Mouse (Mus musculus) MEL (cell line): ENCODE measurements at regions not wholly inside any gene's neighbourhood (a gene's known extent, or its start where the extent isn't known, plus 50 kb on each side); places are given as distances from the start of the nearest gene placed in this dataset.

Experiments
- DNase-seq: peaks from one replicate; pipeline ENCODE4 v3.0.0; 2011; ENCODE audit warnings: low read depth, low spot score
- H3K27ac ChIP-seq: 2 replicates; pipeline ENCODE4 v1.5.1; 2012; ENCODE audit warnings: low read depth, mild to moderate bottlenecking, control low read depth, low read length, moderate library complexity; ENCODE audit not compliant: control insufficient read depth
- H3K27me3 ChIP-seq, 2 experiments: fragments of 150-350 bp in 1 of 2; sonication (generic) in 1 of 2; 2 replicates each; pipeline ENCODE4 v1.6.1; 2012; ENCODE audit warnings: low read length in 2 of 2, mild to moderate bottlenecking in 2 of 2, improper control_type of control experiment in 1 of 2, moderate library complexity in 1 of 2; ENCODE audit not compliant: insufficient read depth in 2 of 2, control insufficient read depth in 1 of 2
- H3K36me3 ChIP-seq, 2 experiments: 2 replicates each; pipeline ENCODE4 v1.6.1; 2012 to 2014; ENCODE audit warnings: low read length in 2 of 2, improper control_type of control experiment in 1 of 2, inconsistent platforms in 1 of 2, mild to moderate bottlenecking in 1 of 2; ENCODE audit not compliant: insufficient read depth in 2 of 2, control insufficient read depth in 1 of 2
- H3K4me1 ChIP-seq, 2 experiments: fragments of 150-350 bp in 1 of 2; sonication (generic) in 1 of 2; 2 replicates each; pipeline ENCODE4 v1.6.1; 2012; ENCODE audit warnings: low read length in 2 of 2, improper control_type of control experiment in 1 of 2, mild to moderate bottlenecking in 1 of 2; ENCODE audit not compliant: insufficient read depth in 2 of 2, control insufficient read depth in 1 of 2
- H3K4me3 ChIP-seq, 2 experiments: fragments of 150-350 bp in 1 of 2; sonication (generic) in 1 of 2; 2 replicates each; pipeline ENCODE4 v1.5.1; 2012; ENCODE audit warnings: low read depth in 2 of 2, low read length in 2 of 2, mild to moderate bottlenecking in 2 of 2, moderate library complexity in 2 of 2, control low read depth in 1 of 2, improper control_type of control experiment in 1 of 2; ENCODE audit not compliant: control insufficient read depth in 1 of 2, insufficient read depth in 1 of 2
- H3K79me2 ChIP-seq: 2 replicates; pipeline ENCODE4 v1.6.1; 2012; ENCODE audit warnings: mild to moderate bottlenecking, low read length, moderate library complexity; ENCODE audit not compliant: control insufficient read depth, poor library complexity, insufficient read depth
- H3K9ac ChIP-seq: 2 replicates; pipeline ENCODE4 v1.6.1; 2012; ENCODE audit warnings: low read depth, mild to moderate bottlenecking, control low read depth, low read length, moderate library complexity; ENCODE audit not compliant: control insufficient read depth, poor library complexity, severe bottlenecking
- H3K9me3 ChIP-seq: fragments of 150-350 bp; sonication (generic); replicated peaks from 2 replicates; pipeline ENCODE4 v1.6.1; 2012; ENCODE audit warnings: mild to moderate bottlenecking, low read length, improper control_type of control experiment, moderate library complexity; ENCODE audit not compliant: insufficient read depth
- BHLHE40 ChIP-seq: IDR thresholded peaks from 2 replicates; pipeline ENCODE4 v1.6.1; 2012; ENCODE audit warnings: low read depth, mild to moderate bottlenecking, inconsistent platforms, low read length, improper control_type of control experiment, borderline replicate concordance
- CHD1 ChIP-seq: IDR thresholded peaks from 2 replicates; pipeline ENCODE4 v1.6.1; 2012; ENCODE audit warnings: low read depth, mild to moderate bottlenecking, inconsistent platforms, low read length, improper control_type of control experiment
- CHD2 ChIP-seq: IDR thresholded peaks from 2 replicates; pipeline ENCODE4 v1.6.1; 2011; ENCODE audit warnings: low read length, improper control_type of control experiment
- CTCF ChIP-seq, 3 experiments: IDR thresholded peaks in 2 of 3; conservative IDR thresholded peaks in 1 of 3; 2 replicates each; pipeline ENCODE4 v1.5.1; 2011 to 2012; ENCODE audit warnings: low read length in 3 of 3, low read depth in 2 of 3, mild to moderate bottlenecking in 2 of 3, improper control_type of control experiment in 1 of 3, inconsistent platforms in 1 of 3, mixed read lengths in 1 of 3, moderate library complexity in 1 of 3; ENCODE audit not compliant: control insufficient read depth in 1 of 3, insufficient read depth in 1 of 3, poor library complexity in 1 of 3, severe bottlenecking in 1 of 3
- E2F4 ChIP-seq: IDR thresholded peaks from 2 replicates; pipeline ENCODE4 v1.6.1; 2011; ENCODE audit warnings: low read depth, low read length, improper control_type of control experiment, borderline replicate concordance
- ELF1 ChIP-seq: IDR thresholded peaks from 2 replicates; pipeline ENCODE4 v1.6.1; 2014; ENCODE audit warnings: low read depth, mild to moderate bottlenecking, inconsistent platforms, low read length, improper control_type of control experiment, moderate library complexity
- EP300 ChIP-seq, 2 experiments: IDR thresholded peaks; 2 replicates each; pipeline ENCODE4 v1.6.1; 2011; ENCODE audit warnings: improper control_type of control experiment in 2 of 2, low read length in 2 of 2, low read depth in 1 of 2, mild to moderate bottlenecking in 1 of 2
- ETS1 ChIP-seq: IDR thresholded peaks from 2 replicates; pipeline ENCODE4 v1.6.1; 2012; ENCODE audit warnings: low read depth, mild to moderate bottlenecking, inconsistent platforms, low read length, improper control_type of control experiment, moderate library complexity
- GATA1 ChIP-seq: IDR thresholded peaks from 2 replicates; pipeline ENCODE4 v1.6.1; 2011; ENCODE audit warnings: low read depth, low read length, improper control_type of control experiment
- JUND ChIP-seq: IDR thresholded peaks from 2 replicates; pipeline ENCODE4 v1.6.1; 2011; ENCODE audit warnings: low read depth, mild to moderate bottlenecking, improper control_type of control experiment, low read length
- KAT2A ChIP-seq: conservative IDR thresholded peaks from 2 replicates; pipeline ENCODE4 v1.6.1; 2012; ENCODE audit warnings: low read depth, low read length, improper control_type of control experiment, inconsistent platforms
- MAFK ChIP-seq: IDR thresholded peaks from 2 replicates; pipeline ENCODE4 v1.6.1; 2011; ENCODE audit warnings: low read depth, mild to moderate bottlenecking, low read length, improper control_type of control experiment, borderline replicate concordance
- MAZ ChIP-seq: IDR thresholded peaks from 2 replicates; pipeline ENCODE4 v1.6.1; 2012; ENCODE audit warnings: low read depth, mild to moderate bottlenecking, inconsistent platforms, low read length, improper control_type of control experiment
- MEF2A ChIP-seq: IDR thresholded peaks from 2 replicates; pipeline ENCODE4 v1.6.1; 2014; ENCODE audit warnings: low read depth, mild to moderate bottlenecking, inconsistent platforms, low read length, improper control_type of control experiment; ENCODE audit not compliant: poor library complexity, insufficient replicate concordance, severe bottlenecking; ENCODE audit errors: extremely low read depth
- MXI1 ChIP-seq: IDR thresholded peaks from 2 replicates; pipeline ENCODE4 v1.6.1; 2011; ENCODE audit warnings: mild to moderate bottlenecking, low read depth, low read length, improper control_type of control experiment
- NELFE ChIP-seq: IDR thresholded peaks from 2 replicates; pipeline ENCODE4 v1.6.1; 2011; ENCODE audit warnings: low read depth, low read length, improper control_type of control experiment
- NRF1 ChIP-seq: IDR thresholded peaks from 2 replicates; pipeline ENCODE4 v1.6.1; 2014; ENCODE audit warnings: low read depth, mild to moderate bottlenecking, inconsistent platforms, low read length, improper control_type of control experiment, moderate library complexity; ENCODE audit not compliant: poor library complexity, insufficient read depth, severe bottlenecking
- RAD21 ChIP-seq: IDR thresholded peaks from 2 replicates; pipeline ENCODE4 v1.6.1; 2011; ENCODE audit warnings: mild to moderate bottlenecking, low read depth, low read length, improper control_type of control experiment
- RCOR1 ChIP-seq: IDR thresholded peaks from 2 replicates; pipeline ENCODE4 v1.6.1; 2012; ENCODE audit warnings: low read depth, mild to moderate bottlenecking, inconsistent platforms, low read length, improper control_type of control experiment
- SIN3A ChIP-seq: IDR thresholded peaks from 2 replicates; pipeline ENCODE4 v1.6.1; 2012; ENCODE audit warnings: low read length, improper control_type of control experiment, inconsistent platforms
- SMC3 ChIP-seq: IDR thresholded peaks from 2 replicates; pipeline ENCODE4 v1.6.1; 2011; ENCODE audit warnings: low read depth, low read length, improper control_type of control experiment
- TAL1 ChIP-seq: IDR thresholded peaks from 2 replicates; pipeline ENCODE4 v1.6.1; 2012; ENCODE audit warnings: mild to moderate bottlenecking, inconsistent platforms, low read length, moderate library complexity, mixed read lengths
- TBP ChIP-seq: IDR thresholded peaks from 2 replicates; pipeline ENCODE4 v1.8.0; 2011; ENCODE audit warnings: low read depth, low read length, improper control_type of control experiment
- TCF12 ChIP-seq: IDR thresholded peaks from 2 replicates; pipeline ENCODE4 v1.6.1; 2014; ENCODE audit warnings: low read depth, mild to moderate bottlenecking, inconsistent platforms, low read length, improper control_type of control experiment, moderate library complexity
- UBTF ChIP-seq: IDR thresholded peaks from 2 replicates; pipeline ENCODE4 v1.6.1; 2012; ENCODE audit warnings: low read depth, mild to moderate bottlenecking, inconsistent platforms, low read length, improper control_type of control experiment, moderate library complexity, borderline replicate concordance; ENCODE audit not compliant: insufficient read depth
- USF2 ChIP-seq, 2 experiments: IDR thresholded peaks; 2 replicates each; pipeline ENCODE4 v1.6.1; 2011 to 2012; ENCODE audit warnings: improper control_type of control experiment in 2 of 2, low read length in 2 of 2, borderline replicate concordance in 1 of 2, inconsistent platforms in 1 of 2, low read depth in 1 of 2, mild to moderate bottlenecking in 1 of 2; ENCODE audit not compliant: insufficient read depth in 1 of 2
- ZKSCAN1 ChIP-seq: IDR thresholded peaks from 2 replicates; pipeline ENCODE4 v1.6.1; 2012; ENCODE audit warnings: low read depth, mild to moderate bottlenecking, inconsistent platforms, low read length, improper control_type of control experiment, moderate library complexity

- no peak overlapping the region for H3K9ac ChIP-seq
- H3K27ac ChIP-seq: no peak overlapping the region
- peaks cover 6 to 20% of the 10 kb centered on the region in 2 experiments for H3K4me1 ChIP-seq
- H3K27me3 ChIP-seq: no peaks in the 10 kb centered on the region
- no peak for DNase-seq
- TF ChIP-seq NELFE: no peak
- TF ChIP-seq KAT2A: no peak
- no peak for TF ChIP-seq TCF12
- no peak for TF ChIP-seq ZKSCAN1
- TF ChIP-seq EP300 (IDR thresholded peaks at IDR 0.05; ENCODE audit: low read depth in 1 of 2, low read length in 2 of 2): no peak
- no peak for TF ChIP-seq CTCF (IDR thresholded peaks at IDR 0.05 in 2 of 3, conservative IDR thresholded peaks at IDR 0.05 in 1 of 3; ENCODE audit: control insufficient read depth in 1 of 3, insufficient read depth in 1 of 3, low read depth in 2 of 3, low read length in 3 of 3, poor library complexity in 1 of 3, severe bottlenecking in 1 of 3)
- no peak for TF ChIP-seq JUND
- no peak for TF ChIP-seq SMC3
- TF ChIP-seq SIN3A: no peak
- TF ChIP-seq MXI1: no peak
- no peak for TF ChIP-seq BHLHE40
- no peak for TF ChIP-seq TBP
- no peak for TF ChIP-seq MEF2A
- no peak for TF ChIP-seq CHD2
- no peak for TF ChIP-seq RAD21
- no peak overlapping the region for H3K4me3 ChIP-seq
- peaks cover 0 to 14% of the 10 kb centered on the region in 2 experiments; a peak in 2 of 4 replicates for H3K36me3 ChIP-seq
- no peaks in the 10 kb centered on the region for H3K9me3 ChIP-seq
- no peaks in the 10 kb centered on the region for H3K79me2 ChIP-seq
These were observed 177.0 kb upstream of the Cadm1 start for GRCm38 (mm10) chr9:47353017-47353416.

DNA sequence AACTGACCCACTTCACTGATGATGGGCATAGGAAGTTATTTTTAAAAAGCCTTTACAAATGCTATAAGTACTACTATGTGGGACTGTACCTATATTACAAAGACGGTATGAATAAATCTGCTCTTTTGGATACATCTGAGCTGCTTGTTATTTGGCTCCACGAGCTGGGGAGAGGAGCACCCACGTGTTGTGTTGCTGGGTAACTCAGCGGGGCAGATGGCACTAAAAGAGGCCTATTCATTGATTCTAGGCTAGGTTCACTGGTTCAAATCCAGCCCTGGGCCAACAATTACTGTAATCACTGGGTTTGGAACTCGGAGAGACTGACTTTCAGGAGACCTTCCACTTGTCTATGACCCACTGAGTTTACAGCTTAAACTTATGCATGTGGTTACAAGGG is 176.0 kb upstream of the Cadm1 start:
- H3K79me2 ChIP-seq: no peaks in the 10 kb centered on the region
- H3K9ac ChIP-seq: no peak overlapping the region
- no peak overlapping the region for H3K27ac ChIP-seq
- TF ChIP-seq EP300 (IDR thresholded peaks at IDR 0.05; ENCODE audit: low read depth in 1 of 2, low read length in 2 of 2) (no peak), ELF1 (no peak), MAZ (no peak), ZKSCAN1 (no peak), NRF1 (no peak), TAL1 (no peak), CHD1 (no peak), E2F4 (no peak), GATA1 (no peak), UBTF (no peak), MAFK (no peak), SIN3A (no peak), SMC3 (no peak), ETS1 (no peak), USF2 (IDR thresholded peaks at IDR 0.05; ENCODE audit: borderline replicate concordance in 1 of 2, insufficient read depth in 1 of 2, low read depth in 1 of 2, low read length in 2 of 2) (no peak), RCOR1 (no peak)
- H3K27me3 ChIP-seq: no peaks in the 10 kb centered on the region
- no peaks in the 10 kb centered on the region for H3K9me3 ChIP-seq
- H3K36me3 ChIP-seq: peaks cover 0 to 8% of the 10 kb centered on the region in 2 experiments; a peak in 2 of 4 replicates
- DNase-seq: no peak
- H3K4me1 ChIP-seq: peaks cover 6 to 14% of the 10 kb centered on the region in 2 experiments
- no peak overlapping the region for H3K4me3 ChIP-seq
